Mouse (Mus musculus) lung, adult 10 weeks (tissue): ENCODE results near the gene Farsb. TPM values are rescaled to one million over a fixed set of nuclear protein-coding genes. Genes with fewer than 3 reads are reported as not detected.

Source experiments
- polyA plus RNA-seq: library from polyadenylated mRNA; stranded (reverse); fragments of 350-450 nt; fragmentation: Illumina TruSeq; extraction: RNeasy Lipid Tissue Mini Kit (QIAGEN cat#74804); gene quantifications from one replicate; pipeline ENCODE4 v1.2.3, GENCODE M21; 2014; ENCODE audit warnings: low read depth, low replicate concordance; ENCODE audit not compliant: insufficient read depth

The Farsb gene
- polyA plus RNA-seq, result 24.1 TPM

DNA sequence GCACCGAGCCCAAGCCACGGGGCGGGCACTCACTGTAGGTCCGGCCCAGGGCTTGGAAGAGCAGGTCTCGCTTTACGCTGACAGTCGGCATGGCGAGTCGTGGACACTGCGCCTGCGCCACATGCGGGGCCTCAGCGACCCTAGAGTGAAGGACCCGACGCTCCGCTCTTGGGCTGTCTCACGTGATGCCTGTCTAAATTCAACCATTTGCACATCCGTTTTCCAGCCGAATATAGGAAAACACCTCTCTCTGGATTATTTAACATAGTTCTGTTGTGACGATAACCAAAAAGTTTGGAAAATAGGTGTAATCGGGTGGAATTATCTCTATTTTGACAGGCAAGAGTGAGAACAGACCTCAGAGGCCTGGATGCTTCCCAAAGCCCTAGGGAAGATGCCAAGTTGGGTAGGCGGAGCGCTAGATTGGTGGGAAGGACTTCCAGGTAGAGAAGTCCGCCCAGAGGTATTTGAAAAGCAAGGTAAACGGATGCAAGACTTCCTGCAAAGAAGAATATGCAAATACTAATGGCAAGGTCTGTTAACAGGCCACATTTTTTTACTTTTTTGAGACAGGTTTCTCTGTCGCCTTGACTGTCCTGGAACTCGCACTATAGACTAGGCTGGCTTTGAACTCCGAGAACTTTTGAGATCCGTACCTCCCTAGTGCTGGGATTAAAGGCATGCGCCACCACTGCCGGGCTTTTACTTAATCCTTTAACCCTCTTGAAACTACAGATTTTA, at the start of gene Farsb:
Farsb (minus strand) TSS at position 146 of the 741 bp plus-strand sequence.

GRCm38 (mm10) chr1:78511621-78512160, 23.0 kb upstream of the Farsb start, which contains the start of gene BC035947:
Gene BC035947, minus strand, starts transcription at chr1:78512158.

GRCm38 (mm10) chr1:78510862-78511261, 22.2 kb upstream of the Farsb start, which contains the start of gene Mogat1:
Gene Mogat1, plus strand, starts transcription at chr1:78510991.

Other genes starting within 250 kb of the Farsb start
- 10.6 TPM for gene Sgpp2, start 178.6 kb downstream of the Farsb start, polyA plus RNA-seq
- gene Mogat1, start 22.1 kb upstream of the Farsb start, polyA plus RNA-seq, result 1.4 TPM
- 0.10 TPM for gene BC035947, start 23.3 kb upstream of the Farsb start, polyA plus RNA-seq
- gene Acsl3, start 168.9 kb upstream of the Farsb start, polyA plus RNA-seq, result 11.5 TPM
- 0.89 TPM for gene Utp14b, start 169.1 kb upstream of the Farsb start, polyA plus RNA-seq